Mouse (Mus musculus): Measurements from ENCODE around the gene Lhx4.

The Lhx4 gene

DNA sequence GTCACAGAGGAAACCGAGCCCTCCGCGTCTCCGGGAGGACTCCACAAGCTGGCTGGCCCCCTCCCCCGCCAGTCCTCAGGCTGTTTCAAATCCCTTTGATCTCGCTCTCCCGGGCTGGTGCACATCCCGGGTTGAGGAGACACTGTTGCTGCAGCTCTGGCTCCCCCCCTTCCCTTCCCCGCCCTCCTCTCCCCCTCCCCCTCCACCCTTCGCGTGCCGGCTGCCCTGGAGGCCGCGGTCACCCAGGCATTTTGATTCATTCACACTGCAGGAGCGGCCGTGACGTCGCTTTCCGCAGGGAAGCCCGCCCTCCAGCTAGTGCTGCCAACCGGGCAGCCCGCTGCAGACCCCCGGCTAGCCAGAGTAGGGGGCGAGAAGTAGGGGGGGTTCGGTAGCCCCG lies 9.5 kb downstream of the Lhx4 start:
- peak; percentile 85 for DNase-seq

DNA sequence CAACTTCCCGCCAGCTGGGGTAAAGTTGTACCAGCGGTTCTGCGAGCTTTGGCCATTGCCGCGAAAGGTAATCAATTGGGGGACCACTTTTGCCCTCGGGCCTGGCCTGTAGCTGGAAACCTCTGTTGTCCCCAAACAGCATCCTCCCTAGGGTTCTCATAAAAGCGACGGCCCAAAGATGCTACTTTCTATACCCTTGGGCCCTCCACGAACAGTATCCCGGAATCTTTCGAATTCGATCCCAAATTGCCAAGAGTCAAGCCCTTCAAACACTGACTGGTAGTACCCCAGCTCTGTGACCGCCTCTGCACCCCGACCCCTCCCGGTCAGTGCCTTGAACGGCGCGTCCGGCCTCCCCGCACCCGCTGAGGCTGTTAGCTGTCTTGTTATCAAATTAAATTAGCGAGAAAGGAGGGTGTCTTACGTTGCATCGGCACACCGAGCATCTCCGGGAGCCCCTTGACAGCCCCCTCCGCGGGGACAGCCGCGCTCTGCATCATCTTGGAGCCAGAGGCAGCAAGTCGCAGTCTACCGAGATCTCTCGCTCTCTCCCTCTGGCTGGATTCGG lies 10.0 kb downstream of the Lhx4 start:
- DNase-seq, result peak; percentile 78

DNA sequence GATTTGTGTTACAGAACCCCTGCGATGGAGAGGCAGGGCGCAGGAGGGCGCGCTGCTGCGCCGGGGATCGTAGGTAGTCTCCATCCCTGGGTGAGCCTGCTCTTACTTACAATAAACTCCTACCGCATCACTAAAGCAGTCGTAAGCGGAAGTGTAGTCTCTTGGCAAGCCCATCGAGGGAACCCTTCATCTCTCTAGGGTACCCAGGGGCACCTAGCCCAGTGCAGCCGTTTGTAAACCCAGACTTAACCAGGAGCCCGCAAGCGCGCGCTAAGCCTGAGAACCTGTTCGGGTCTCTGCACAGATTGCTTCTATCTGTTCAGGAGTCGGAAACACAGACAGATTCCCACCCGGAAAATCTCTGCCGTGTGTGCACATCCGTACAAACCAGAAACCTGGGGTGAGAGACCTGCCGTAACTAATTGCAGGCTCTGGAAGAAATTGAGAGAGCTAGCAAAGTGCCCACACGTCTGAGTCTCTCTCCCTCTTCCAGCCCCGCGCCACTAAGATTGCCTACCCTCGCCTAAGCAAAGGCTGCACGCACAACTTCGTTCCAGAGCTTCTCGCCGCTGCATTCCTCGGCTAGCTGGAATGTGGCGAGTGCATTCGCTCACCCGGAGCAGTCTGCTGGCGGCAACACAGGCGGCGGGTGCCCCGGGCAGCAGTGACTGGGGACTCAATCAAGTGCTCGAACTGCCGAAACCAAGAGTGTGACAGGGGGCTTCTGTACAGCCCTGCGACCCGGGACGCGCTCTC lies 10.7 kb downstream of the Lhx4 start:
- DNase-seq, result peak; percentile 79

DNA sequence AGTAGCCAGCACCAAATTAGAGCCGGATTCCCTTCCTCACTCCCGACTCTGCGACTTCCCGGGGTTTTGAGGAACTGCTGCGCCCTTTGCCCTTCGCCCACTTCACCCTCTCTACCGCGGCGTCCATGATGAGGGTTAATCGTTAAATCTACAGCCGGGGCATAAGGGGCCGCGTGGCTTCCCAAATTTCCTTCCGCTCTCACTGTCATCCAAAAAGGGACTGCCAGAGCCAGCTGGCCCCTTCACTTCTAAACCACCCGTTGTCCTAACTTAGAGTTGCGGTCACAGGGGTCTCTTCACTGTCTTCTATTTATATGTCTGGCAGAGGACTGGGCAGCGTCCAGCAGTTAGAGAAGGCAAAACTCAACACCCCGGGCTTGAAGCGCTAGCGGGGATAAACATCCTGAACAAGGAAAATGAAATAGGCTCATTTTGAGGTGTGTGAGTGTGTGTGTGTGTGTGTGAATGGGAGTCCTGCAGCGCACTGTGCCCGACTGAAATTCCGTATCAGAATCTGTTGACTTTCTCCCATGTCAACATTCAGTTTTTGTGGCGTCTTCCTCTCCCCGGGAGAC lies 13.6 kb downstream of the Lhx4 start:
- DNase-seq, result peak; percentile 68

DNA sequence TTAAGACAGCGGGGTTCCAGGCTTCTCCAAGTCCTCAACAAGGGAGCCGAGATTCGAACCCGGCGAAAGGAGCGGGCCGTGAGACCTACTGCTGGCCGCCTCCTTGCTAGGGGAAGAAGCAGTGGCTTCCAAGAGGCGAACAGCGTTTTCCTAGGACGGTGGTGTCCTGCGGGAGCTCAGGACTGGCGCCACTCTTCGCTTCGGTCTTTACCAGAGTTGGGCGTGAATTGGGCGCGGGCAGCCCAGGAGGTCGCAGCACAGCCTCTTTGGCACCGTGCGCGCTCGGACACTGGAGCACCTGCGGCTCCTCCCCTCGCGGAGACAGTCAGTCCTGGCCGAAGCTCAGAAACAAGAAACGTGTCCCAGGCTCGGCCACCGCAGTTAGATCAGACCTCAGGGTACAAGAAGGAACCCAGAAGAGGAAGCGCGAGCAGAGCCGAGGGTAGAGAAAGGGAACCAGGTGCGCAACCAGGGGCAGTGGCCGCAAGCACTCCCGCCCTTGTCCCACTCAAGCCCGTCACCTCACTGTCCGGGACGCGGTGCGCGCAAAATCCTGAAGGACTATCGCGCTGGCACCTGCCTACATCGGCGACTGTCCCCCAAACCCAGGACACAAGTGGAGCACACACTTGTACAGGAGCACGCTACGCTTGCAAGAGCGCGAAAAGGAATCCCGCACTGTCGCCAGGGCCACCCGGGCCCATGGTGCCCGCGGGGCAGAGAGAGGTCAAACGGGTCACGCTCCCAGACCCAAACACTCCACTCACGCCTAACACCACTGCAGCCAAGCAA lies 14.3 kb downstream of the Lhx4 start:
- peak; percentile 86 for DNase-seq

DNA sequence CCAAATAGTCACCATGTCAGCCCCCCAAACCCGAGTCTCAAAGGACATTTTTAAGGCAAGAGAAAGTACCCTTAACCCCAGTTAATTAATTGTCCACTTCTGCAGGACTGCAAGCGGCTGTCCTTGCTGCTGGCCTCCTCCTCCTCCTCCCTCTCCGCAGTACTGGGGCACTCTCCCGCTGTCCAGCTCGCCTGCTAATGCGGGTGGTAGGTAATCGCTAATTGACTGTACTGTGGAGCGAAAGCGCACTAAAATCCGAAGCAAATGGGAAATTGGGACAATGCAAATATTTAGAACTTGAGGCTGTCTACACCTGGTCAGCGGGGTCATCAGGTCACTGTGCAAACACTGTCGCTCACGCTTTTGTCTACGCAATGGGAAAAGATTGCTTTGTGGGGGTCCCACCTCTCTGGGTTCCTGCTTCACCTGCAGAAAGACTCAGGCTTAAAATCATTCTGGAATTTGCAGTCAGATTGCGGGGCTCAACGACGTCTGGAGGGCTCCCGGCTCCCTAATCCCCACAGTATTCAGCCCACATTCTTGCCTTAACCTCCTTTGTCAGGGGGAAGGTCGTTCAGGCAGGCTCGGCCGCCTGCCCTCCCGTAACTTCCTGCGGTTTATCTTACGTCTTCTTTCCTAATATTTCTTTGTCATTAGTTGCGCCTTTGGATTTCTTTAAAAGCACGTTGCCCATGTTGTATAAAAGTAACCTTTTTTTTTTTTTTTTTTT lies 15.2 kb downstream of the Lhx4 start:
- peak; percentile 85 for DNase-seq

DNA sequence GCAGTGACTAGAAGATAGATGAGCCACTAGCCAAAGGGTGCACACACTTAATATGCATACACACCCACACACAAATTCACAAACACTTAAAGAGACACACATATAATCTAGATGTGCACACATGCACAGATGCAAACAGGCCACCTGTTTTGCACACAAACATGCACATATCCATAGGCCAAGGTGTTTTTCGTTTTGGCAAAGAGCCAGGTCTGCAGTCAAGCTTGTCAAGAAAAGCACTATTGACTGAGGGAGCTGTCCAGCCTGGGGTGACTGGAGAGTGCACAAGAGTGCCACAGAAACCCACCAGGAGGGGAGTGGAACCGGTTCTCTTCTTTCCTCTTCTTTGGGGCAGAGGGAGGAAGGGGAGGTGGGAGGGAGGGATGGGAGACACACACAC lies 20.3 kb downstream of the Lhx4 start:
- DNase-seq, result peak; percentile 67

DNA sequence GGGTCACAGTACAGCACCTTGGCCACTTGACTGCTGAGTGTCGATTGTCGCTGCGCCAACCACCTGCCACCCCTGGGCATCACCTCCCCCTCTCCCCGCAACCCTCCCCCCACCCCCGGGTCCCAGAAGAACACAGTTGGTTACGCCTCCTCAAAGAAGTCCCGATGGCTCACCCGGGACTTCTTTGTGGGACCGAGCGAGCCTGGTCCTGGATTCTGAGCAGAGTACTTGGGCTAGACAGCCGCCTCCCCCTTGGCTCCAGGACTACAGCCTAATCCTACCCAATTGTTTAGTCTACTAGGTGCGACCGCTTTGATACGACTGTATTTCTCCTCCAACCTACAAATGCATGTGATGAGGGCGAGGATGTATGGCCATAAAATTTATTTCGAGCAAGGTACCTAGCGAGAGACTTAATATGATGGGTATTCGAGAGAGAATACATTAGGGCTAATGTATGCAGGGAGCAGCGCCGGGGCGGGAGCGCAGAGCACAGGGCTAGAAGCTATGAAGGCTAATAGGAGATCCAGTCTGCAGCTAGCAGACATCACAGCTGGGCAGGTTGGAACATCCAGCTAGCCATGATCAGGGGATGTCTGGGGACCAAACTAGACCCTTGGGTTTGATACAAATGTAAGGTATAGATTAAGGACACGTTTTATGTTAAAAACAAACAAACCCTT lies 22.2 kb downstream of the Lhx4 start:
- DNase-seq, result no peak

DNA sequence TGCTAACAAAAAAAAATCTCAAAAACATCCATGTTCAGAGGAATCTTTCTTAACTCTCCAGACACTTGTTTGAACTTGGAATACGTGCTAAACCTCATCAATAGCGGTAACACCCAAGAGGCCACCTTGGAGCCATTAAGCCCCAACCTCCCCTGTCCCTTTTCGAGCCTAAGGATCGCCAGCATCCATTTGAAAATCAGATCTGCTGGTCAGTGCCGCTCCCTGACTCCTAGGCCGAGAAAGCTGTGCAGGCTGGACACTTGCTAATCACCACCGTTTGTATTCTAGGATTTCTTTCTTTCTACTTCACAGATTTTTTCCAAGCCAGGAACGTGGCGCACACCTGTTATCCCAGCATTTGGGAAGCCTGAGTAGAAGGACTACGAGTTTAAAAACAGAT lies 23.7 kb downstream of the Lhx4 start:
- peak; percentile 66 for DNase-seq

DNA sequence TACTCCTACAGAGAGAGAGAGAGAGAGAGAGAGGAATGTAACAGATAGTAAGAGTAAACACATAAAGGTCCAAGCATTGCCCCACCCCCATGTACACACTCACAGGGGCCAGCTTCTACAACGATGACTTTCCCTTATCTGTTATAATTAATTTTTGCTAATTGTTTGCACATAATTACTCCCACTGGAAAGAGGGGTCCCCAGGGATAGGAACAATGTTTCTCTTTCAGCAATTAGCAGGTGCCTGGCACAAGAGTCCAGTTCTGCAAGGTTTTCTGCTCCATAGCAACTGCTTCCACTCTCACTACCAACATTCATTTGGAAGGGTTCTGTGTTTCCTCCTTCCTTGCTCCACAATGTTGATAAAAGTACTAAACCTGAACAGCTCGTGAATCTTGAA lies 25.6 kb downstream of the Lhx4 start:
- peak; percentile 3 for DNase-seq

DNA sequence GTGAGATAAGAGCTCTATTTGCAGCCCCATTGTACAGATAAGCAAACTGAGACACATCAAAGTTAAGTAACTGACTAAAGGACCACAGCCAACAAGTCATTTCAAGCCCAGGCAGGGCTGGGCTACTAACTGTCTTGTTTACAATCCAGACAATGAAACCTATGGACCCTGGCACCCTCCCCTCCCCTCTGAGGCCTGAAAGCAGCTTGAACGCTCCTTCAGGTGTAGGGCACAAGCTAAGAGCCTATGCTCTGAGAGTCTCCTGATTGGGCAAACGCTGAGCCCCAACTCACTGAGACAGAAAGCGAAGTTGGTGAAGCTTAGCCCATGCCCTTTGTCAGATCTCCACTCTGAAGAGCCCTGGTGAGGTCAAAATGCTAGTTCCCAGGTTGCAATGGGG lies 27.2 kb downstream of the Lhx4 start:
- DNase-seq, result peak; percentile 60

DNA sequence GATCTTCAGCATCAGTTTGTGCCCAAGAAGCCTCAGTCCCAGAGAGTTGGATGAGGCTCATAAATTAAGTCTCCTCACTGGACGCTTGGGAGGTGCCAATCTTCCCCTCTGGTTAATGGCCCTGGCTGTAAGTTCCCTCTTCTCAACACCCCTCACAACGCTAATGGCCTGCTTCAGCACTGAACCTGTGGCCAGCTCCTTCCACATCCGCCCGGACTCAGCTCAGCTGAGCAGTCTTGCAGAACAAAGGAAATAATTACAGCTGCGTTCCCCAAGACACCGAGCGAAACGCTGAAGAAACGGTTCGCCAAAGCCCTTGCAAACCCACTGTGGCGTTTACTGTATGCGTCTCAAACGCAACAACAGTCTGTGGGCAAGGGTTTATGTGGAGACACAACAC lies 29.3 kb downstream of the Lhx4 start:
- no peak for DNase-seq

DNA sequence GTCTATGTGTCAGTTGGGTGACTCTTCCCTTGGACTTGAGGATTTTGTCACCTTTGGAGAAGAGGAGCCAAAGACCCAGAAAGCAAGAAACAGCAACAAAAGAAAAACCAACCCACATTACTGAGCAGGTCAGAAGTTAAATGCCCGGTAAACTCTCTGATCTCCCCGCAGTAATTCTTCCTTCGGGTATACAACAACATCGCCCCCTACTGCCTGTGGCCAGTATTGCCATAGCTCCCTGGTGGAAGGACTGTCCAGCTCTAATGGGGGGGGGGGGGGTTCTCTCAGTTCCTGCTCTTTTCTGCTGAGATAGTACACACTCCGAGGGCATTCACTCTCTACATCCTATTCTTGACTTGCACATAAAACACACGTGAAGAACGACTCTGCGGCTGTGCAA lies 30.0 kb downstream of the Lhx4 start:
- peak; percentile 87 for DNase-seq

DNA sequence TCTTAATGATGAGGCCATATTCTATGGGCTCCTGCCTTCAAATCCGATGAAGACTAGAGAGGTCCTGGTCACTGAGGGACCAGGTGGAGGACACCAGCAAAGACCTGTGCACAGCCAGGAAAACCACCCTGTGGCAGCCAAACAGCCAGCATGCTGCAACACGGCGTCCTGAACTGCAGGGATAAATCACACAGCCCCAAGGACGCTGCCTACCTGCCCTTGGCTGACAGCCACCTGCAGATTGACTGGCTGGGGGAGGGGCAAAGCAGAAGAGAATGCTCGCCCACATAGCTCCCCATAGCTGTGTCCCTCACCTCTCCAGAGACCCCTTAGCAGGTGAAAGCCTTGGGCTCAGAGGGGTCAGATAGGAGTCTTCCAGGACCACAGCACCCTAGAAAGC lies 31.5 kb downstream of the Lhx4 start:
- peak; percentile 90 for DNase-seq

DNA sequence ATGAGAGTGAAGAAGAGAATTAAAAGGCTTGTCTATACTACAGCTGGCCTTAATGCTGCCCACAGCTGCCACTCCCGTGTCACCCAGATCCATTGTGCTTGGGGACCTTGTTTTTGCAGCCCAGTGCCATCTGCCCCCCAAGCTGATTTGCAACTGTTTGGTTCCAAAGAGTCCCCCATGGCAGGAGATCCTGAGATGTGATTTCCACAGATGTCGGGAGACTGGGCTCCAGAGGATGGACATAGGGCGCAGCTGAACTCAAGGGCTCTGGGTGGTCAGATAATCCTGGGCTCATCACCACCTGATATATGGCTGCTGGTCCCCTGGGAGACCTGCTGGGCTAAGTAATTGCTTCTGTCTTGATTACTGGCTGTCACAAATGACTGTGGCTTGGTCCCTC lies 32.6 kb downstream of the Lhx4 start:
- DNase-seq, result peak; percentile 69

DNA sequence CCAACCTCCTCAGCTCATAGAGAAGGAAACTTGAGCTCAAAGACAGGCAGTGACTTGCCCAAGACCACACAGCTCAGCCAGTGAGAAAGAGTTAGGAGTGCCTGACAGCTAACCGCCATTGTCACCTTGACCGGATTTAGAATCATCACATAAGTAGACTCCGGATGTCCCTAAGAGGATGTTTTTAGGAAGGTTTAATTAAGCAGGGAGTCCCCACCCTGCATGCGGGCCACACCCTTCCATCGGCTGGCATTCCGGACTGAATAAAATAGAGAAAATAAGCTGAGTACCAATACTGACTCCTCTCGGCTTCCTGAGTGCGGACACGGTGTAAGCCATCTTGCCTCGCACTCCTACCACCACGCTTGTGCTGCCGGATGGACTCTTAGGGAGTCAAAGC lies 34.2 kb downstream of the Lhx4 start:
- DNase-seq, result no peak

DNA sequence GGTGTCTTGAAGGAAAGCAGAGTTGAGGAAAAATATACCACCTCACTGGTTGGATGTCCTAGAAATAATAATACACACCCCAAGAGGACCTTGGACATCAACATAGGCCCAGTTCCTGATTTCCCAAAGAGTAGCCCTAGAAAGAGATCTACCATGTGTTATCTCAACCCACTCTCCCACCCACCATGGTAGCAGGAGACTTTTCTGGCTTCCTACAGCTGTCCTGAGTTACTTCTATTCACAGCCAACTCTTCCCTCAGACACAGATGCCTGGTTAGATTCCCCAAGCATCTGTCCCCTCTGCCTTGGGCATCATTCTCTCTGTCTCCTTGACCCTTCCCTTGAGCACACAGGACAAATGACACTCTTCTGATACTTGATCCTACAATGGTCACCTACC lies 36.1 kb downstream of the Lhx4 start:
- no peak for DNase-seq

DNA sequence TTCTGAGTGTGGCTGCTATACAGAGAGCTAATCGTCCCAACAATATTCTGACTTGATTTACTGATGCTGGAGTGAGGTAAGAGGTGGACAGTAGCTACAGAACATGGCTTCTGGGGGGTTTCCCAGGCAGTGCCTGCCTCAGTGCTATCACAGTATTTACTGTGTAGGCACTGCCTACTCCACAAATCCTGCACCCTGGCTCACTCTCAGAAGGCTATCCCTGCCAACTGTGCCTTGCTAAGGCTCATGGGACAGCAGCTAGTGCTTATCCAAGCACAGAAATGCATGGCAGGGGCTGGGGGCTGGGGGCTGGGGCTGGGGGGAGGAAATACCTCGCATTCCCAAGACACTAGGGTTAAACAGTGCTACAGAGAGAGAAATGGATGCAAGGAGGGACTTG lies 38.2 kb downstream of the Lhx4 start:
- no peak for DNase-seq

DNA sequence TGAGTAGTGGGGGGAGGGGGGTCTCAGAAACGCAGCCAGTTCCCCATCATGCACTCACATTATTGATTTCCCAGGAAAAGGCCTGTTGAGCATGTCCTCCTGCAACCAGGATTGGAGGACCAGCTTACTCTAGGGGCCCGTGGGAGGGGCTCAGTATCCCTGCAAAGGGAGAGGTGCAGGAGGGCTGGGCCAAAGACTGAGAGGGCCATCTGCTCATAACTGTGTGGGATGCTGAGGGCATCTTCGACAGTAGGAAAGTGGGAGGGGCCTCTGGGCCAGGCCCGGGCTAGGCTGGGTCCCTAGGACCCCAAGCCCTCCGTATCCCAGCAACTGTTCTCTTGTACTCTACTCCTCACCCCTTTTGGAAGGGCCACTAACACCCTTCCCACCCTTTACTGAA lies 47.3 kb downstream of the Lhx4 start:
- DNase-seq, result no peak

DNA sequence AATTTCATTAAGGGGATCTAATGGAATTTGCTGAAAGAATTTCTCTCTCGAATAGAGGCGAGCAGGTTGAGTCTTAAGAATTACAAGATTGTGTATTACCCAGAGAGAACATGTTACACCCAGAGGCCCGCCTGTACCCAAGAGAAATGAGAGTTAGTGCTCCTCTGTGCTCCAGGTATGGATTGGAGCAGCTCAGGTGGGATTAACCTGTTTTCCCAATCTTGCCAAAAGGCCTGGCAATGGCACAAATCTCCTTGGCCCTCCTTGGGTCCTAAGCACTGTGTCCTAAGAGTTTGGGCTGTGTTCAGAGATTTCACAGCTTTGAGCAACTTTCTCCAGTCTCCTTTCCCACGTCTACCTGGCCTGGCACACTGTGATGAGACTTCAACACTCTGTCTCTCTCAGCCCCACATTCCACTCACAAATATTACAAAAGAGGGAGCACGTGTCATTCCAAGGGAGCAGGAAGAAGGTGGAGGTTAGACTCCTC lies 48.2 kb downstream of the Lhx4 start:
- DNase-seq, result no peak

DNA sequence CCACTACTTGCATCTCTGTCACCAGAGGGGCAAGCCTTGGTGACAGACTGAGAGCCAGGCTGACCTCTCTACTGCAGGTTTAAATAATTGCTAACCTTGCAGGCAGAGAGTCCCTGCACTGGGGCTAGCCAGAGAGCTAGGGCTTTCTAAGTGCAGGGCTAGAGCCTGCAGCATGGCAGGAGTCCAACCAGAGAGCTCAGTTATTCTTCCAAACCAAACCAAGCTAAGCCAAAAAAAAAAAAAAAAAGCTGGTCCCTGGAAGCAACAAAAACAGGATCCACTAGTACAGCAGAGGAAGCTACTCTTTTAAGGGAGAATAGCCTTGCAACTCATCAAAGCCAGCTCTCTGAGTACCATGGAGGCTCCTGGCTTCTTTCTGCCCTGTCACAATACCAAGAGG lies 50.6 kb downstream of the Lhx4 start:
- DNase-seq, result no peak

All from heart, adult 11 months (tissue).